ENCODE assay signal across 9 mouse cellular contexts in genomic region chr4:57904638-57905037, GRCm38 (mm10). TPM values are rescaled to one million over a fixed set of nuclear protein-coding genes. Genes with fewer than 3 reads are reported as not detected.
DNase-seq lines count a peak whose midpoint lies in the region; ATAC-seq and TF ChIP-seq lines count a peak whose summit lies in the region.
"Had no signal": no experiment of that assay in that cellular context is flagged by ENCODE, and none has a peak within 500 bp of the region (broad histone marks: within the 10 kb centered on the region; RNA-seq: fewer than 3 reads in every experiment).

No protein-coding gene starts in this region.

- no peaks in the 10 kb centered on the region for H3K27me3 ChIP-seq in lung, embryonic 15.5 days
- H3K27me3 ChIP-seq in forebrain, embryonic 14.5 days (replicated peaks; ENCODE audit: control insufficient read depth, insufficient read depth, low read length) = no peaks in the 10 kb centered on the region
- no peaks in the 10 kb centered on the region for H3K27me3 ChIP-seq in kidney, postnatal 0 days (ENCODE audit: insufficient read depth, low read length)
- H3K27me3 ChIP-seq in neural tube, embryonic 15.5 days (replicated peaks) = no peaks in the 10 kb centered on the region
- no peaks in the 10 kb centered on the region for H3K27me3 ChIP-seq in liver, embryonic 11.5 days (replicated peaks; ENCODE audit: control insufficient read depth, insufficient read depth, low read length)

- no peak overlapping the region for H3K4me3 ChIP-seq in lung, embryonic 15.5 days
- no peak overlapping the region for H3K4me3 ChIP-seq in lung, adult 2 months (replicated peaks; ENCODE audit: extremely low read depth, low read depth, low read length)
- H3K4me3 ChIP-seq in forebrain, embryonic 14.5 days (ENCODE audit: low read depth, low read length) = no peak overlapping the region
- no peak overlapping the region for H3K4me3 ChIP-seq in kidney, postnatal 0 days (replicated peaks; ENCODE audit: low read depth, low read length)
- H3K4me3 ChIP-seq in neural tube, embryonic 15.5 days (replicated peaks) = no peak overlapping the region
- H3K4me3 ChIP-seq in liver, embryonic 11.5 days (ENCODE audit: low read depth, low read length) = no peak overlapping the region
- H3K4me3 ChIP-seq: myocyte had no signal

- no peaks in the 10 kb centered on the region for H3K36me3 ChIP-seq in lung, embryonic 15.5 days
- H3K36me3 ChIP-seq in forebrain, embryonic 14.5 days (ENCODE audit: control insufficient read depth, insufficient read depth, low read length) = no peaks in the 10 kb centered on the region
- H3K36me3 ChIP-seq in kidney, postnatal 0 days (ENCODE audit: insufficient read depth, low read length) = no peaks in the 10 kb centered on the region
- no peaks in the 10 kb centered on the region for H3K36me3 ChIP-seq in neural tube, embryonic 15.5 days
- H3K36me3 ChIP-seq in liver, embryonic 11.5 days (ENCODE audit: control insufficient read depth, insufficient read depth, low read length) = no peaks in the 10 kb centered on the region

- DNase-seq in lung, adult 2 months = no peak
- no peak for DNase-seq in forebrain, embryonic 14.5 days (ENCODE audit: low spot score)
- no peak for DNase-seq in kidney, postnatal 0 days (ENCODE audit: low spot score)
- no peak for DNase-seq in liver, embryonic 11.5 days (ENCODE audit: low spot score)
- no peak for DNase-seq in liver
- DNase-seq in thymus, postnatal 0 days (ENCODE audit: low spot score) = no peak

- ATAC-seq in lung, embryonic 15.5 days (ENCODE audit: borderline replicate concordance, extremely low read depth, low FRiP score, low TSS enrichment) = peak; percentile 35; the same call in 1 of the 2 replicates
- ATAC-seq in forebrain, embryonic 14.5 days = 0 out of 2 replicates have a peak, but pooled peaks have one; percentile 29
- ATAC-seq in kidney, postnatal 0 days (replicated peaks; ENCODE audit: low FRiP score, low read depth) = peak; percentile 52; the same call in 1 of the 2 replicates
- peak; percentile 56; the same call in 1 of the 2 replicates for ATAC-seq in neural tube, embryonic 15.5 days (ENCODE audit: low FRiP score)
- no peak for ATAC-seq in liver, embryonic 11.5 days (replicated peaks; ENCODE audit: low FRiP score)

- TF ChIP-seq CTCF in lung, adult 2 months (IDR thresholded peaks at IDR 0.05; ENCODE audit: insufficient read depth, low read length) = no peak
- TF ChIP-seq CTCF in kidney, postnatal 0 days (IDR thresholded peaks at IDR 0.05; ENCODE audit: low read depth) = no peak

- H3K27ac ChIP-seq in lung, embryonic 15.5 days = no peak overlapping the region
- no peak overlapping the region for H3K27ac ChIP-seq in forebrain, embryonic 14.5 days (ENCODE audit: low read depth, low read length)
- no peak overlapping the region for H3K27ac ChIP-seq in kidney, postnatal 0 days
- no peak overlapping the region for H3K27ac ChIP-seq in neural tube, embryonic 15.5 days (replicated peaks)
- H3K27ac ChIP-seq in liver, embryonic 11.5 days (ENCODE audit: low read depth, low read length) = no peak overlapping the region

- H3K4me1 ChIP-seq in lung, embryonic 15.5 days = peaks cover 10% of the 10 kb centered on the region
- no peaks in the 10 kb centered on the region for H3K4me1 ChIP-seq in lung, adult 2 months (ENCODE audit: control insufficient read depth, insufficient read depth, low read length)
- H3K4me1 ChIP-seq in forebrain, embryonic 14.5 days (ENCODE audit: control insufficient read depth, insufficient read depth, low read length) = no peaks in the 10 kb centered on the region
- no peaks in the 10 kb centered on the region for H3K4me1 ChIP-seq in kidney, postnatal 0 days (replicated peaks; ENCODE audit: insufficient read depth, low read length)
- peaks cover 4% of the 10 kb centered on the region; the same call in 1 of the 2 replicates for H3K4me1 ChIP-seq in neural tube, embryonic 15.5 days
- no peaks in the 10 kb centered on the region for H3K4me1 ChIP-seq in liver, embryonic 11.5 days (replicated peaks; ENCODE audit: control insufficient read depth, insufficient read depth, low read length)

- H3K4me2 ChIP-seq in lung, embryonic 15.5 days = peak overlapping the region; percentile 19
- H3K4me2 ChIP-seq in forebrain, embryonic 14.5 days (ENCODE audit: low read length) = no peak overlapping the region
- peak overlapping the region; percentile 1 for H3K4me2 ChIP-seq in kidney, postnatal 0 days (ENCODE audit: low read length)
- no peak overlapping the region for H3K4me2 ChIP-seq in neural tube, embryonic 15.5 days
- no peak overlapping the region for H3K4me2 ChIP-seq in liver, embryonic 11.5 days

- no peaks in the 10 kb centered on the region for H3K9me3 ChIP-seq in lung, embryonic 15.5 days
- no peaks in the 10 kb centered on the region for H3K9me3 ChIP-seq in forebrain, embryonic 14.5 days (replicated peaks; ENCODE audit: control insufficient read depth, low read length)
- no peaks in the 10 kb centered on the region for H3K9me3 ChIP-seq in kidney, postnatal 0 days (replicated peaks; ENCODE audit: low read length)
- no peaks in the 10 kb centered on the region for H3K9me3 ChIP-seq in neural tube, embryonic 15.5 days (replicated peaks)
- no peaks in the 10 kb centered on the region for H3K9me3 ChIP-seq in liver, embryonic 11.5 days (ENCODE audit: control insufficient read depth, low read length)

- TF ChIP-seq POLR2A in lung, adult 2 months (IDR thresholded peaks at IDR 0.05; ENCODE audit: borderline replicate concordance, extremely low read depth, low read depth, low read length) = no peak

- 27% methylated on average over 9 of the region's 9 CpGs for WGBS in lung, embryonic 15.5 days
- 25% methylated on average over 9 of the region's 9 CpGs for WGBS in lung, adult 2 months
- 26% methylated on average over 9 of the region's 9 CpGs for WGBS in forebrain, embryonic 14.5 days
- WGBS in kidney, postnatal 0 days = 26% methylated on average over 9 of the region's 9 CpGs
- WGBS in neural tube, embryonic 15.5 days = 23% methylated on average over 9 of the region's 9 CpGs
- 29% methylated on average over 9 of the region's 9 CpGs for WGBS in liver, embryonic 11.5 days

- no peak overlapping the region for H3K9ac ChIP-seq in lung, embryonic 15.5 days
- no peak overlapping the region for H3K9ac ChIP-seq in forebrain, embryonic 14.5 days (ENCODE audit: low read length)
- H3K9ac ChIP-seq in kidney, postnatal 0 days (ENCODE audit: low read depth, low read length) = no peak overlapping the region
- H3K9ac ChIP-seq in neural tube, embryonic 15.5 days (replicated peaks) = no peak overlapping the region
- H3K9ac ChIP-seq in liver, embryonic 11.5 days (ENCODE audit: low read depth, low read length) = no peak overlapping the region

RNA-seq across cellular contexts. Expression of gene D630039A03Rik, which starts 11.5 kb away (rescaled TPM):
- 2.7 and 3.0 TPM in 2 replicates for polyA plus RNA-seq in lung, embryonic 15.5 days (2015; fragmentation: Nextera tagmentation; extraction: Ambion mirVana)
- polyA plus RNA-seq in lung, adult 2 months (2012; rRNA removed) = 3.2 and 5.4 TPM in 2 replicates
- polyA plus RNA-seq in forebrain, embryonic 14.5 days (2014; fragmentation: Nextera tagmentation; extraction: Ambion mirVana) = not detected in 2 replicates
- polyA plus RNA-seq in kidney, postnatal 0 days (2015; fragmentation: Nextera tagmentation; extraction: Ambion mirVana) = 2.3 and 2.7 TPM in 2 replicates
- 0.36 and 0.74 TPM in 2 replicates for polyA plus RNA-seq in neural tube, embryonic 15.5 days (2015; fragmentation: Nextera tagmentation; extraction: Ambion mirVana)
- polyA plus RNA-seq in liver, embryonic 11.5 days (2014; fragmentation: Nextera tagmentation; extraction: Ambion mirVana) = 0.36 and 0.48 TPM in 2 replicates
- polyA plus RNA-seq in thymus, postnatal 0 days (2015; fragmentation: Nextera tagmentation; extraction: Ambion mirVana) = 0.13 and 0.16 TPM in 2 replicates

RNA-seq across cellular contexts. Expression of gene Txn1, which starts 51.6 kb away (rescaled TPM):
- polyA plus RNA-seq in lung, embryonic 15.5 days (2015; fragmentation: Nextera tagmentation; extraction: Ambion mirVana) = 445 and 492 TPM in 2 replicates
- 116 and 145 TPM in 2 replicates for polyA plus RNA-seq in lung, adult 2 months (2012; rRNA removed)
- 311 and 362 TPM in 2 replicates for polyA plus RNA-seq in forebrain, embryonic 14.5 days (2014; fragmentation: Nextera tagmentation; extraction: Ambion mirVana)
- polyA plus RNA-seq in kidney, postnatal 0 days (2015; fragmentation: Nextera tagmentation; extraction: Ambion mirVana) = 483 and 497 TPM in 2 replicates
- 325 and 355 TPM in 2 replicates for polyA plus RNA-seq in neural tube, embryonic 15.5 days (2015; fragmentation: Nextera tagmentation; extraction: Ambion mirVana)
- 367 and 381 TPM in 2 replicates for polyA plus RNA-seq in liver, embryonic 11.5 days (2014; fragmentation: Nextera tagmentation; extraction: Ambion mirVana)
- polyA plus RNA-seq in thymus, postnatal 0 days (2015; fragmentation: Nextera tagmentation; extraction: Ambion mirVana) = 716 and 724 TPM in 2 replicates

Comparison
In these comparisons a context has a peak if more than half of its experiments do, and no peak if none do; other contexts are left out.
1. H3K4me2 ChIP-seq: peak in lung, embryonic 15.5 days (single experiment) and kidney, postnatal 0 days (single experiment); none in forebrain, embryonic 14.5 days (single experiment), neural tube, embryonic 15.5 days (single experiment) and liver, embryonic 11.5 days (single experiment).